In genomic region chr10:5025906-5026305, GRCm38 (mm10) we compare ENCODE assay signal across 21 mouse cellular contexts. TPM values are rescaled to one million over a fixed set of nuclear protein-coding genes. Genes with fewer than 3 reads are reported as not detected.
"Had no signal": no experiment of that assay in that cellular context is flagged by ENCODE, and none has a peak within 500 bp of the region (broad histone marks: within the 10 kb centered on the region; RNA-seq: fewer than 3 reads in every experiment).

No protein-coding gene starts in this region.

- H3K9me3 ChIP-seq: midbrain, embryonic 10.5 days; midbrain, embryonic 12.5 days; neural tube, embryonic 13.5 days; neural tube, embryonic 15.5 days had no signal

- H3K4me2 ChIP-seq: lung, embryonic 14.5 days; midbrain, embryonic 12.5 days; neural tube, embryonic 13.5 days; neural tube, embryonic 15.5 days had no signal

- H3K9ac ChIP-seq: lung, embryonic 14.5 days; midbrain, embryonic 12.5 days; neural tube, embryonic 13.5 days; neural tube, embryonic 15.5 days had no signal

- H3K27me3 ChIP-seq: midbrain, embryonic 12.5 days; neural tube, embryonic 13.5 days; neural tube, embryonic 15.5 days had no signal

- ATAC-seq: midbrain, embryonic 16.5 days had no signal

- H3K4me3 ChIP-seq: midbrain, embryonic 10.5 days; midbrain, embryonic 12.5 days; myocyte; neural tube, embryonic 13.5 days; neural tube, embryonic 15.5 days had no signal

- H3K27ac ChIP-seq: midbrain, embryonic 10.5 days; midbrain, embryonic 12.5 days; neural tube, embryonic 13.5 days; neural tube, embryonic 15.5 days had no signal

- H3K36me3 ChIP-seq: midbrain, embryonic 10.5 days; midbrain, embryonic 12.5 days; neural tube, embryonic 13.5 days had no signal

- DNase-seq: lung, embryonic 14.5 days; lung, postnatal 10 days; lung, postnatal 4 days; midbrain, embryonic 14.5 days; retina, postnatal 1 day; right cerebral cortex, adult 18-20 months; right cerebral cortex, postnatal 25 days; right cerebral cortex, postnatal 4 days; spleen, adult 18-20 months; thymus, adult 18-20 months; thymus, postnatal 14 days; thymus, postnatal 36 days had no signal

- H3K4me1 ChIP-seq: midbrain, embryonic 10.5 days; midbrain, embryonic 12.5 days; neural tube, embryonic 13.5 days; neural tube, embryonic 15.5 days had no signal

RNA-seq across cellular contexts. Expression of gene Gm10097, which starts 43.1 kb away (rescaled TPM):
- total RNA-seq: megakaryocyte-erythroid progenitor cell, adult 5-6 weeks had no signal
- polyA plus RNA-seq: midbrain, embryonic 10.5 days; midbrain, embryonic 12.5 days; neural tube, embryonic 11.5 days; small intestine, adult 2 months had no signal
